Mouse (Mus musculus) neural tube, embryonic 11.5 days (tissue): ENCODE data around the gene Nlrc5. TPM values are rescaled to one million over a fixed set of nuclear protein-coding genes. Genes with fewer than 3 reads are reported as not detected.

ENCODE experiments used
- ATAC-seq: fragments of 200-750 bp; cut with Nextera tagmentation; 2 replicates; pipeline ENCODE4 v1.8.0; 2017; ENCODE audit warnings: moderate number of reproducible peaks, mild to moderate bottlenecking, moderate TSS enrichment, moderate library complexity; ENCODE audit not compliant: insufficient read depth, low FRiP score, low TSS enrichment
- DNase-seq: peaks from one replicate; pipeline ENCODE4 v3.0.0-alpha.2; 2015; ENCODE audit warnings: low spot score
- H3K27ac ChIP-seq: fragments of 300-500 bp; sonication (generic); 2 replicates; pipeline ENCODE4 v1.5.1; 2014; ENCODE audit warnings: low read depth, mild to moderate bottlenecking, low read length
- H3K27me3 ChIP-seq: fragments of 300-500 bp; sonication (generic); 2 replicates; pipeline ENCODE4 v1.6.1; 2014; ENCODE audit warnings: mild to moderate bottlenecking, low read length, mixed read lengths; ENCODE audit not compliant: control insufficient read depth, insufficient read depth
- H3K36me3 ChIP-seq: fragments of 300-500 bp; sonication (generic); 2 replicates; pipeline ENCODE4 v1.6.1; 2014; ENCODE audit warnings: mild to moderate bottlenecking, low read length, moderate library complexity, mixed read lengths; ENCODE audit not compliant: control insufficient read depth, insufficient read depth
- H3K4me1 ChIP-seq: fragments of 300-500 bp; sonication (generic); 2 replicates; pipeline ENCODE4 v1.6.1; 2014; ENCODE audit warnings: low read length, mixed read lengths; ENCODE audit not compliant: control insufficient read depth, insufficient read depth
- H3K4me2 ChIP-seq: fragments of 300-500 bp; sonication (generic); 2 replicates; pipeline ENCODE4 v1.6.1; 2014; ENCODE audit warnings: low read depth, mild to moderate bottlenecking, moderate library complexity
- H3K4me3 ChIP-seq: fragments of 300-500 bp; sonication (generic); 2 replicates; pipeline ENCODE4 v1.5.1; 2014; ENCODE audit warnings: low read depth, low read length
- H3K9ac ChIP-seq: fragments of 300-500 bp; sonication (generic); 2 replicates; pipeline ENCODE4 v1.6.1; 2014; ENCODE audit warnings: mild to moderate bottlenecking, low read length
- H3K9me3 ChIP-seq: fragments of 300-500 bp; sonication (generic); 2 replicates; pipeline ENCODE4 v1.6.1; 2016; ENCODE audit warnings: low read length; ENCODE audit not compliant: control insufficient read depth
- WGBS: fragments of 180-500 bp; shearing (Covaris S2); extraction: QIAGEN DNeasy Blood & Tissue Kit; methylation state at CpG from one replicate; pipeline ENCODE4 v1.1.7; 2014; 5-methylcytosine and 5-hydroxymethylcytosine counted together
- polyA plus RNA-seq: library from polyadenylated mRNA; unstranded; fragments of >200 nt; fragmentation: Nextera tagmentation; extraction: Ambion mirVana; gene quantifications from 2 replicates; pipeline ENCODE4 v1.2.1, GENCODE M21; 2014

Nlrc5 gene
- polyA plus RNA-seq, 1 experiment from 2014 or later = not detected

DNA sequence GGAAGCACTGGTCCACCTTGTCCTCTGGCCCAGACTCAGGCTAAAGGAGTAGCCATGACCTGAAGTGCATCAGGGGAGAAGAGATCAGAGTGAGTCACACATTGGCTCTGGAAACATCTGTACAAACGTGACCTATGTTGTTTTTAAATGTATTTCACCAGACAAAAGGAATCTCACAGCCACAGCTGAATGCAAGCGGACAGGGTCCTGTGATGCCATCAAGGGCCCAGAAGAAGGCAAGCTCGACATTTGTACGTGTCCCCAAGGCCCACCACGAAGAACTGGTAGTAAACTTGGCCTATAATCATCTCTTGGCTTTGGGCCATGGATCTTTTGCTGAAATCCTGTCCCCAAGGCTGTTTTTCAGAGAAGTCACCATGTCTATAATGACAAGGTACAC is 35.5 kb downstream of the Nlrc5 start:
- Histone ChIP-seq H3K9ac (no peak overlapping the region), H3K4me2 (no peak overlapping the region), H3K4me3 (no peak overlapping the region), H3K4me1 (no peaks in the 10 kb centered on the region), H3K27me3 (no peaks in the 10 kb centered on the region), H3K36me3 (no peaks in the 10 kb centered on the region), H3K9me3 (no peaks in the 10 kb centered on the region), H3K27ac (no peak overlapping the region)
- 85% methylated on average over 5 of the region's 5 CpGs for WGBS
- ATAC-seq (no peak), DNase-seq (no peak)

DNA sequence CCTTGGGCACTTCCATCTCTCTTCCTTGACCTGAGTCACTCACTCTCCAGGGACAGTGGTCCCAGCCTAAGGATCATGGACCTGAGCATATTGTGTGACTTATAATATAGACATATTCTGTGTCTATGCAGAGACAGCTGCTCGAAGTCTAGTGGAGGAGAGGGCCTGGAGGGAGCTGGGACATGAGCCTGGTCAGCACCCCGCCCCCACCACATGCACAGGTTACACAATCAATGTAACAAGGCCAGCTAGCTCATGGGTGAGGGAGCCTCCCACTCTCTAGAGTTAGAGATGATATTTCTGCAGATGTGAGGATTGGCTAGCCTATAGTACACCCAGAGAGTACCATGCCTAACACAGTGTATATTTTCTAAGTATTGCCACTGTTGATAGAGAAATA is 36.6 kb downstream of the Nlrc5 start:
- Histone ChIP-seq H3K4me1 (no peaks in the 10 kb centered on the region), H3K9ac (no peak overlapping the region), H3K9me3 (no peaks in the 10 kb centered on the region), H3K4me3 (no peak overlapping the region), H3K27me3 (no peaks in the 10 kb centered on the region), H3K27ac (no peak overlapping the region), H3K4me2 (no peak overlapping the region), H3K36me3 (no peaks in the 10 kb centered on the region)
- ATAC-seq = no peak
- DNase-seq = no peak
- WGBS = 68% methylated on average over 2 of the region's 2 CpGs

DNA sequence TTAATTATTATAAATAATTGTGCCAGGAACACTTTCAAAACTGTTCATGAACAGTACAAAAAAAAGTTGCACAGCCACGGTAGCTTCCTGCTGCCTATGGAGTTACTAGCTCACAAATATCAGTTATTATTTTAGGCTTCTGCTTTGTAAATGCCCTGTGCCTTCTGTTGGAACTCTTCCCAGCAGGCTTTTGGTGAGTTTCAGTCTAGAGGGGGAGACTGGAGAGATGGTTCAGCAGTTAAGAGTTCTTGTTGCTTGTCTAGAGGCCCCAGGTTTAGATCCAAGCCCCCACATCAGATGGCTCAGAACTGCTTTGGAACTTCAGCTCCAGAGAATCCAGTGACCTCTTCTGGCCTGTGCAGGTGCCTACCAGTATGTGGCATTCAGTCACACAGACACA is 37.1 kb downstream of the Nlrc5 start:
- no peaks in the 10 kb centered on the region for H3K36me3 ChIP-seq
- H3K4me1 ChIP-seq = no peaks in the 10 kb centered on the region
- WGBS = 86% methylated on average over 1 of the region's 1 CpGs
- ATAC-seq (no peak), DNase-seq (no peak)
- no peak overlapping the region for H3K9ac ChIP-seq
- H3K4me2 ChIP-seq = no peak overlapping the region
- H3K27me3 ChIP-seq = no peaks in the 10 kb centered on the region
- H3K4me3 ChIP-seq = no peak overlapping the region
- no peak overlapping the region for H3K27ac ChIP-seq
- H3K9me3 ChIP-seq = no peaks in the 10 kb centered on the region

DNA sequence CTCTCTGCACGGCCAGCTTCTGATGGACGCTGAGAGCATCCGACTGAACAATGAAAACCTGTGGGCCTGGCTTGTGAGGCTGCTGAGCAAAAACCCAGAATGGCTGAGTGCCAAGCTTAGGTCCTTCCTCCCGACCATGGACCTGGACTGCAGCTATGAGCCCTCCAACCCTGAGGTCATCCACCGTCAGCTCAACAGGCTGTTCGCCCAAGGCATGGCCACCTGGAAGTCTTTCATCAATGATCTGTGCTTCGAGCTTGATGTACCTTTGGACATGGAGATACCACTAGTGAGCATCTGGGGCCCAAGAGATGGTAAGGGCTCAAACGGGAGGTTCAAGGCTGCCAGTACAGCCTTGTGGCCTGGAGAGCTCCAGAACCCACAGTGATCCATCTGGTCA is 38.6 kb downstream of the Nlrc5 start:
- WGBS = 87% methylated on average over 8 of the region's 8 CpGs
- H3K4me2 ChIP-seq = no peak overlapping the region
- H3K4me3 ChIP-seq = no peak overlapping the region
- no peak overlapping the region for H3K9ac ChIP-seq
- ATAC-seq = no peak
- H3K27me3 ChIP-seq = no peaks in the 10 kb centered on the region
- no peaks in the 10 kb centered on the region for H3K4me1 ChIP-seq
- no peak for DNase-seq
- H3K9me3 ChIP-seq = no peaks in the 10 kb centered on the region
- no peak overlapping the region for H3K27ac ChIP-seq
- no peaks in the 10 kb centered on the region for H3K36me3 ChIP-seq

DNA sequence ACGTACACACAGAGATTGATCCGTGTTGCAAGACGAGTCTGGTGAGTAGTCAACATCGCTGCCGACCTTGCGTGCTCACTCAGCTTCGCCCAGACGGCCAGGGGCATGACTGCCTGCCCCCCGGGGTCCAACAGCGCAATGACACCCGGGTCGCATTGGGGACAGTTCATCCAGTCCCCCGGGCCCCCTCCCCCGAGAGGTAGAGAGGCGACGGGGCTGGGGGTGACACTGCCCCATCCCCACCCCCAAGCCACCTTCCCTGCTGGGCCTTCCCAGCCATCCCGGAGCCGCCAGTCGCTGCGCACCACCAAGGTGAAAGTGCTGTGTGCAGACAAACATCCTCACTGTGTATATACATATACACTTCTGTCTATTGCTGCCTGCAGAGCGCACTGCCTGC is 39.3 kb downstream of the Nlrc5 start:
- WGBS = 83% methylated on average over 21 of the region's 21 CpGs
- H3K4me3 ChIP-seq = no peak overlapping the region
- no peaks in the 10 kb centered on the region for H3K4me1 ChIP-seq
- H3K9ac ChIP-seq = no peak overlapping the region
- H3K27me3 ChIP-seq = no peaks in the 10 kb centered on the region
- ATAC-seq = no peak
- DNase-seq = no peak
- H3K36me3 ChIP-seq = no peaks in the 10 kb centered on the region
- no peak overlapping the region for H3K4me2 ChIP-seq
- no peaks in the 10 kb centered on the region for H3K9me3 ChIP-seq
- no peak overlapping the region for H3K27ac ChIP-seq

DNA sequence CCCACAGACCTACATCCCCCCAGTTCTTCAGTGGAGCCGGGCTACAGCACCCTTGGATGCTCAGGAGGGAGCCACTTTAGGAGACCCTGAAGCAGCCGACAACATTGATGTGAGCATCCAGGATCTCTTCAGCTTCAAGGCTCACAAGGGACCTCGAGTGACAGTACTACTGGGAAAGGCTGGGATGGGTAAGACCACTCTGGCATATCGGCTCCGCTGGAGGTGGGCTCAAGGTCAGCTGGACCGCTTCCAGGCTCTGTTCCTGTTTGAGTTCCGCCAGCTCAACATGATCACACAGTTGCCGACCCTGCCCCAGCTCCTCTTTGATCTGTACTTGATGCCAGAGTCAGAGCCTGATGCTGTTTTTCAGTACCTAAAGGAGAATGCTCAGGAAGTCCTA is 41.6 kb downstream of the Nlrc5 start:
- no peak for ATAC-seq
- Histone ChIP-seq H3K4me2 (no peak overlapping the region), H3K9me3 (no peaks in the 10 kb centered on the region), H3K4me1 (no peaks in the 10 kb centered on the region), H3K27ac (no peak overlapping the region), H3K36me3 (no peaks in the 10 kb centered on the region), H3K9ac (no peak overlapping the region), H3K4me3 (no peak overlapping the region), H3K27me3 (no peaks in the 10 kb centered on the region)
- no peak for DNase-seq
- WGBS = 84% methylated on average over 8 of the region's 8 CpGs

DNA sequence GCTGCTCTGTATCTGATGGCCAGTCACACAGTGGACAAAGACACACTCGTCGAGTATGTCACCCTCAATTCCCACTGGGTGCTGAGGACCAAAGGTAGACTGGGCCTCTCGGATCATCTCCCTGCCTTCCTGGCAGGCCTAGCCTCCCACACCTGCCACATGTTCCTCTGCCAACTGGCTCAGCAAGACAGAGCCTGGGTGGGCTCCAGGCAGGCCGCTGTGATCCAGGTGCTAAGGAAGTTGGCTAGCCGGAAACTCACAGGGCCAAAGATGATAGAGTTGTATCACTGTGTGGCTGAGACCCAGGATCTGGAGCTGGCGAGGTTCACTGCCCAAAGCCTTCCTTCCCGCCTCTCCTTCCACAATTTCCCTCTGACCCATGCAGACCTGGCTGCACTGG is 42.7 kb downstream of the Nlrc5 start:
- DNase-seq (no peak), ATAC-seq (no peak)
- H3K9ac ChIP-seq = no peak overlapping the region
- H3K4me2 ChIP-seq = no peak overlapping the region
- no peaks in the 10 kb centered on the region for H3K27me3 ChIP-seq
- WGBS = 91% methylated on average over 7 of the region's 7 CpGs
- no peak overlapping the region for H3K4me3 ChIP-seq
- no peaks in the 10 kb centered on the region for H3K4me1 ChIP-seq
- H3K9me3 ChIP-seq = no peaks in the 10 kb centered on the region
- H3K27ac ChIP-seq = no peak overlapping the region
- no peaks in the 10 kb centered on the region for H3K36me3 ChIP-seq

DNA sequence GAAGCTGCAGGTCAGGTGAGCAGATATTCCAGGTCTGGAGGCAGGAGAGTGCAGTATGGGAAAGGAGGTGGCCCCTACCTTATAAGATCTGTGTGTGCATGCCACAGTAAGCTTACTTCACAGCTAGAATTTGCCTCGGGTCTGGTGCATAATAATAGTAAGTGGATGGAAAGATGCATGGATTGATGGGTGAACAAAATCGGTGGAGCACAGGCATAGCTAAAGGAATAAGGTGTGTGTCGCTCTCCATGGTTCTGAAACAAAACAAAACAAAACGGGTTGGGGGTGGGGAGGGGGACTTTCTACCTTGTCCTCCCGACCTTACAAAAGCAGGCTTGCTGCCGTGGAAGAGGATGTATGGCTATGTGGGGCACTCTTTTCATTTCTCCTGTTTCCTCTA is 47.9 kb downstream of the Nlrc5 start:
- WGBS = 8% methylated on average over 6 of the region's 6 CpGs
- H3K9me3 ChIP-seq = no peaks in the 10 kb centered on the region
- ATAC-seq = no peak

DNA sequence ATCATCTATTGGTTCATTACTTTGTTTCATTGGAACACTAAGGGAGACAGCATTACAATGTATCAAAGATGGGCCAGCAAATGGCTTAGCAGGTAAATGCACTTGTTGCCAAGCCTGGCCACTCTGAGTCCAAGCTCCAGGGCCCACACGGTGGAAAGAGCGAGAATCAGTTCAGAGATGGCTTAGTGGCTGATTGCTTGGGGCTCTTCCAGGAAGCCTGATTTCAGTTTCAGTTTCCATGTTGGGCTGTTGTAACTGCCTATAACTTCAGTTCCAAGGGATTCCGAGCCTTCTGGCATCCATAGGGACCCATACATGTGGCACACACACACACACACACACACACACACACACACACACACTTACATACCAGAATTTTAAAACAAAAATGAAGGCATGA is 51.1 kb downstream of the Nlrc5 start:
- DNase-seq = no peak
- Histone ChIP-seq H3K27me3 (no peaks in the 10 kb centered on the region), H3K27ac (no peak overlapping the region), H3K4me1 (no peaks in the 10 kb centered on the region), H3K36me3 (no peaks in the 10 kb centered on the region), H3K4me3 (no peak overlapping the region), H3K9me3 (no peaks in the 10 kb centered on the region), H3K4me2 (no peak overlapping the region), H3K9ac (no peak overlapping the region)
- WGBS = 90% methylated on average over 3 of the region's 3 CpGs
- no peak for ATAC-seq

More for the DNA sequence above, 47.9 kb downstream of the Nlrc5 start:
- Histone ChIP-seq H3K4me2 (no peak overlapping the region), H3K4me3 (no peak overlapping the region), H3K9ac (no peak overlapping the region), H3K36me3 (no peaks in the 10 kb centered on the region), H3K27me3 (no peaks in the 10 kb centered on the region), H3K4me1 (no peaks in the 10 kb centered on the region), H3K27ac (no peak overlapping the region)
- DNase-seq = no peak
